ENCODE assay signal across 13 mouse cellular contexts in genomic region chr12:26370004-26370403, GRCm38 (mm10). TPM values are rescaled to one million over a fixed set of nuclear protein-coding genes. Genes with fewer than 3 reads are reported as not detected.
DNase-seq lines count a peak whose midpoint lies in the region; ATAC-seq and TF ChIP-seq lines count a peak whose summit lies in the region.
"Had no signal": no experiment of that assay in that cellular context is flagged by ENCODE, and none has a peak within 500 bp of the region (broad histone marks: within the 10 kb centered on the region; RNA-seq: fewer than 3 reads in every experiment).

No protein-coding gene starts in this region.

- intact Hi-C loops in gastrocnemius, adult 2 months (cut with DNase I), result no loop called here

- H3K27me3 ChIP-seq in hindbrain, embryonic 13.5 days, result no peaks in the 10 kb centered on the region
- no peaks in the 10 kb centered on the region for H3K27me3 ChIP-seq in hindbrain, embryonic 11.5 days (ENCODE audit: control insufficient read depth, insufficient read depth, low read length)
- H3K27me3 ChIP-seq: embryonic facial prominence, embryonic 12.5 days; liver, embryonic 13.5 days had no signal

- 68% methylated on average over 8 of the region's 8 CpGs for WGBS in hindbrain, embryonic 13.5 days
- 93% methylated on average over 8 of the region's 8 CpGs for WGBS in hindbrain, embryonic 11.5 days

- H3K36me3 ChIP-seq in hindbrain, embryonic 13.5 days, result peaks cover 15% of the 10 kb centered on the region
- H3K36me3 ChIP-seq in hindbrain, embryonic 11.5 days (ENCODE audit: control insufficient read depth, insufficient read depth, low read length), result 0 out of 2 replicates have a peak, but pooled peaks cover 2% of the 10 kb centered on the region
- H3K36me3 ChIP-seq: liver, embryonic 13.5 days had no signal

- H3K4me2 ChIP-seq in hindbrain, embryonic 13.5 days, result no peak overlapping the region
- H3K4me2 ChIP-seq in hindbrain, embryonic 11.5 days (replicated peaks; ENCODE audit: low read depth, low read length), result no peak overlapping the region
- H3K4me2 ChIP-seq: embryonic facial prominence, embryonic 12.5 days; liver, embryonic 13.5 days had no signal

- no peak for TF ChIP-seq CTCF in gastrocnemius, adult 2 months (IDR thresholded peaks at IDR 0.05)

- H3K4me1 ChIP-seq in hindbrain, embryonic 13.5 days (replicated peaks), result peaks cover 21% of the 10 kb centered on the region
- H3K4me1 ChIP-seq in hindbrain, embryonic 11.5 days (replicated peaks; ENCODE audit: control insufficient read depth, insufficient read depth, low read length), result no peaks in the 10 kb centered on the region
- H3K4me1 ChIP-seq: embryonic facial prominence, embryonic 12.5 days; liver, embryonic 13.5 days had no signal

- no peak overlapping the region for H3K27ac ChIP-seq in hindbrain, embryonic 13.5 days
- H3K27ac ChIP-seq in hindbrain, embryonic 11.5 days (ENCODE audit: low read depth, low read length), result no peak overlapping the region
- no peak overlapping the region for H3K27ac ChIP-seq in gastrocnemius, adult 2 months
- H3K27ac ChIP-seq: embryonic facial prominence, embryonic 12.5 days; liver, embryonic 13.5 days had no signal

- DNase-seq in hindbrain, embryonic 11.5 days (ENCODE audit: low spot score), result no peak
- DNase-seq in cerebellum, postnatal 25 days, result peak; percentile 50 to 51
- peak; percentile 36 to 66 for DNase-seq in layer of hippocampus, postnatal 36 days
- DNase-seq in right cerebral cortex, postnatal 10 days (ENCODE audit: low spot score in 2 of 2), result peak; percentile 80 to 89
- DNase-seq in urinary bladder, postnatal 36 days (ENCODE audit: low spot score in 2 of 2), result no peak
- no peak for DNase-seq in gastrocnemius, adult 2 months
- DNase-seq: kidney, postnatal 4 days; liver, embryonic 13.5 days; retina, postnatal 1 day had no signal

- no peak overlapping the region for H3K9ac ChIP-seq in hindbrain, embryonic 13.5 days
- no peak overlapping the region for H3K9ac ChIP-seq in hindbrain, embryonic 11.5 days (ENCODE audit: low read depth, low read length)
- H3K9ac ChIP-seq: embryonic facial prominence, embryonic 12.5 days; liver, embryonic 13.5 days had no signal

- H3K9me3 ChIP-seq in hindbrain, embryonic 13.5 days, result no peaks in the 10 kb centered on the region
- H3K9me3 ChIP-seq in hindbrain, embryonic 11.5 days (ENCODE audit: control insufficient read depth, low read length), result no peaks in the 10 kb centered on the region
- H3K9me3 ChIP-seq: embryonic facial prominence, embryonic 12.5 days; liver, embryonic 13.5 days had no signal

- peak; percentile 52; the same call in 1 of the 2 replicates for ATAC-seq in hindbrain, embryonic 13.5 days (ENCODE audit: low FRiP score)
- no peak for ATAC-seq in hindbrain, embryonic 11.5 days (ENCODE audit: low FRiP score)
- ATAC-seq in megakaryocyte, adult 5-6 weeks (ENCODE audit: poor library complexity, severe bottlenecking), result no peak
- ATAC-seq: CD4-positive, CD25-positive, alpha-beta regulatory T cell, adult 4 months had no signal

- no peak overlapping the region for H3K4me3 ChIP-seq in hindbrain, embryonic 13.5 days
- H3K4me3 ChIP-seq in hindbrain, embryonic 11.5 days (ENCODE audit: low read depth, low read length), result no peak overlapping the region
- H3K4me3 ChIP-seq in gastrocnemius, adult 2 months, result no peak overlapping the region
- H3K4me3 ChIP-seq: embryonic facial prominence, embryonic 12.5 days; liver, embryonic 13.5 days had no signal

RNA-seq across cellular contexts. Expression of gene Rnf144a, which starts 45.0 kb away (rescaled TPM):
- polyA plus RNA-seq in hindbrain, embryonic 13.5 days (2015; fragmentation: Nextera tagmentation; extraction: Ambion mirVana), result 26.0 and 26.6 TPM in 2 replicates
- polyA plus RNA-seq in hindbrain, embryonic 11.5 days (2014; fragmentation: Nextera tagmentation; extraction: Ambion mirVana), result 23.7 and 30.8 TPM in 2 replicates
- 10 to 100 TPM; 22.6 to 23.8 TPM for total RNA-seq in layer of hippocampus, postnatal 36 days (2021)
- total RNA-seq in megakaryocyte, adult 5-6 weeks (2015), result 36.3 and 38.3 TPM in 2 replicates
- 35.8 and 36.1 TPM in 2 replicates for total RNA-seq in megakaryocyte, adult 5-6 weeks (2017)
- total RNA-seq in gastrocnemius, adult 2 months (2021), result 1 to 10 TPM; 3.3 to 4.6 TPM

Comparison
In these comparisons a context has a peak if more than half of its experiments do, and no peak if none do; other contexts are left out.
1. DNase-seq: peak in cerebellum, postnatal 25 days (2 of 2), layer of hippocampus, postnatal 36 days (2 of 2) and right cerebral cortex, postnatal 10 days (2 of 2); none in hindbrain, embryonic 11.5 days (single experiment), urinary bladder, postnatal 36 days (0 of 2) and gastrocnemius, adult 2 months (single experiment).
2. RNA of gene Rnf144a, which starts 45.0 kb away (total RNA-seq): 35.8 to 38.3 TPM in megakaryocyte, adult 5-6 weeks and 22.6 to 23.8 TPM in layer of hippocampus, postnatal 36 days; 3.3 to 4.6 TPM in gastrocnemius, adult 2 months; every median in the first group is over 4 times any median in the second.